Mouse (Mus musculus): ENCODE data around the gene Foxo3. TPM values are rescaled to one million over a fixed set of nuclear protein-coding genes. Genes with fewer than 3 reads are reported as not detected.

Foxo3 gene
- polyA plus RNA-seq, 1 experiment from 2014 or later: 7.1 TPM

GRCm38 (mm10) chr10:42306422-42306821 is 29.9 kb upstream of the Foxo3 start:
- no peak overlapping the region for H3K4me3 ChIP-seq (ENCODE audit: control insufficient read depth in 1 of 2, insufficient read depth in 1 of 2, low read depth in 1 of 2, low read length in 2 of 2)
- H3K27ac ChIP-seq (replicated peaks in 1 of 2; ENCODE audit: control insufficient read depth in 1 of 2, insufficient read depth in 1 of 2, low read depth in 2 of 2, low read length in 2 of 2): no peak overlapping the region
- no peak overlapping the region for H3K4me2 ChIP-seq (ENCODE audit: low read length)
- H3K9me3 ChIP-seq (ENCODE audit: control insufficient read depth, low read length): no peaks in the 10 kb centered on the region
- peaks cover 0 to 3% of the 10 kb centered on the region in 2 experiments; a peak in 1 of 4 replicates for H3K4me1 ChIP-seq (ENCODE audit: control insufficient read depth in 2 of 2, insufficient read depth in 2 of 2, low read length in 2 of 2)
- no peaks in the 10 kb centered on the region for H3K27me3 ChIP-seq (ENCODE audit: control insufficient read depth, insufficient read depth, low read length)
- H3K9ac ChIP-seq (ENCODE audit: low read length): no peak overlapping the region
- no peak for ATAC-seq (ENCODE audit: insufficient number of reproducible peaks, insufficient read depth, low FRiP score, low read depth)
- H3K36me3 ChIP-seq (ENCODE audit: control insufficient read depth, insufficient read depth, low read length): no peaks in the 10 kb centered on the region
- WGBS: 83% methylated on average over 8 of the region's 8 CpGs

GRCm38 (mm10) chr10:42300805-42301204 is 24.2 kb upstream of the Foxo3 start:
- H3K27me3 ChIP-seq (ENCODE audit: control insufficient read depth, insufficient read depth, low read length): no peaks in the 10 kb centered on the region
- 43% methylated on average over 4 of the region's 4 CpGs for WGBS
- no peak overlapping the region for H3K4me2 ChIP-seq (ENCODE audit: low read length)
- H3K4me3 ChIP-seq (ENCODE audit: control insufficient read depth in 1 of 2, insufficient read depth in 1 of 2, low read depth in 1 of 2, low read length in 2 of 2): no peak overlapping the region
- no peaks in the 10 kb centered on the region for H3K36me3 ChIP-seq (ENCODE audit: control insufficient read depth, insufficient read depth, low read length)
- no peak for ATAC-seq (ENCODE audit: insufficient number of reproducible peaks, insufficient read depth, low FRiP score, low read depth)
- no peaks in the 10 kb centered on the region for H3K4me1 ChIP-seq (ENCODE audit: control insufficient read depth in 2 of 2, insufficient read depth in 2 of 2, low read length in 2 of 2)
- no peak overlapping the region for H3K9ac ChIP-seq (ENCODE audit: low read length)
- H3K27ac ChIP-seq (replicated peaks in 1 of 2; ENCODE audit: control insufficient read depth in 1 of 2, insufficient read depth in 1 of 2, low read depth in 2 of 2, low read length in 2 of 2): no peak overlapping the region
- no peaks in the 10 kb centered on the region for H3K9me3 ChIP-seq (ENCODE audit: control insufficient read depth, low read length)

- Histone ChIP-seq H3K27me3 (ENCODE audit: control insufficient read depth, insufficient read depth, low read length) (no peaks in the 10 kb centered on the region), H3K9me3 (ENCODE audit: control insufficient read depth, low read length) (no peaks in the 10 kb centered on the region), H3K4me1 (ENCODE audit: control insufficient read depth in 2 of 2, insufficient read depth in 2 of 2, low read length in 2 of 2) (no peaks in the 10 kb centered on the region), H3K9ac (ENCODE audit: low read length) (no peak overlapping the region), H3K4me3 (ENCODE audit: control insufficient read depth in 1 of 2, insufficient read depth in 1 of 2, low read depth in 1 of 2, low read length in 2 of 2) (no peak overlapping the region), H3K27ac (replicated peaks in 1 of 2; ENCODE audit: control insufficient read depth in 1 of 2, insufficient read depth in 1 of 2, low read depth in 2 of 2, low read length in 2 of 2) (no peak overlapping the region), H3K4me2 (ENCODE audit: low read length) (no peak overlapping the region), H3K36me3 (ENCODE audit: control insufficient read depth, insufficient read depth, low read length) (no peaks in the 10 kb centered on the region)
- ATAC-seq (ENCODE audit: insufficient number of reproducible peaks, insufficient read depth, low FRiP score, low read depth): no peak
- WGBS: 58% methylated on average over 7 of the region's 7 CpGs
Observed at GRCm38 (mm10) chr10:42299967-42300366, 23.4 kb upstream of the Foxo3 start.

- Histone ChIP-seq H3K27me3 (ENCODE audit: control insufficient read depth, insufficient read depth, low read length) (no peaks in the 10 kb centered on the region), H3K9ac (ENCODE audit: low read length) (no peak overlapping the region), H3K4me3 (ENCODE audit: control insufficient read depth in 1 of 2, insufficient read depth in 1 of 2, low read depth in 1 of 2, low read length in 2 of 2) (no peak overlapping the region), H3K27ac (replicated peaks in 1 of 2; ENCODE audit: control insufficient read depth in 1 of 2, insufficient read depth in 1 of 2, low read depth in 2 of 2, low read length in 2 of 2) (no peak overlapping the region), H3K4me2 (ENCODE audit: low read length) (no peak overlapping the region), H3K9me3 (ENCODE audit: control insufficient read depth, low read length) (no peaks in the 10 kb centered on the region), H3K4me1 (ENCODE audit: control insufficient read depth in 2 of 2, insufficient read depth in 2 of 2, low read length in 2 of 2) (no peaks in the 10 kb centered on the region), H3K36me3 (ENCODE audit: control insufficient read depth, insufficient read depth, low read length) (no peaks in the 10 kb centered on the region)
- WGBS: 81% methylated on average over 6 of the region's 6 CpGs
- no peak for ATAC-seq (ENCODE audit: insufficient number of reproducible peaks, insufficient read depth, low FRiP score, low read depth)
Observed at GRCm38 (mm10) chr10:42299426-42299825, 22.9 kb upstream of the Foxo3 start.

- H3K9ac ChIP-seq (ENCODE audit: low read length): no peak overlapping the region
- H3K4me3 ChIP-seq (ENCODE audit: control insufficient read depth in 1 of 2, insufficient read depth in 1 of 2, low read depth in 1 of 2, low read length in 2 of 2): no peak overlapping the region
- 91% methylated on average over 1 of the region's 1 CpGs for WGBS
- no peaks in the 10 kb centered on the region; a peak in 1 of 4 replicates for H3K4me1 ChIP-seq (ENCODE audit: control insufficient read depth in 2 of 2, insufficient read depth in 2 of 2, low read length in 2 of 2)
- no peak for ATAC-seq (ENCODE audit: insufficient number of reproducible peaks, insufficient read depth, low FRiP score, low read depth)
- no peaks in the 10 kb centered on the region for H3K9me3 ChIP-seq (ENCODE audit: control insufficient read depth, low read length)
- no peak overlapping the region for H3K27ac ChIP-seq (replicated peaks in 1 of 2; ENCODE audit: control insufficient read depth in 1 of 2, insufficient read depth in 1 of 2, low read depth in 2 of 2, low read length in 2 of 2)
- H3K27me3 ChIP-seq (ENCODE audit: control insufficient read depth, insufficient read depth, low read length): no peaks in the 10 kb centered on the region
- H3K36me3 ChIP-seq (ENCODE audit: control insufficient read depth, insufficient read depth, low read length): no peaks in the 10 kb centered on the region
- H3K4me2 ChIP-seq (ENCODE audit: low read length): no peak overlapping the region
Observed at GRCm38 (mm10) chr10:42297954-42298353, 21.4 kb upstream of the Foxo3 start.

- Histone ChIP-seq H3K4me3 (ENCODE audit: control insufficient read depth in 1 of 2, insufficient read depth in 1 of 2, low read depth in 1 of 2, low read length in 2 of 2) (no peak overlapping the region), H3K4me1 (ENCODE audit: control insufficient read depth in 2 of 2, insufficient read depth in 2 of 2, low read length in 2 of 2) (no peaks in the 10 kb centered on the region; a peak in 1 of 4 replicates), H3K27ac (replicated peaks in 1 of 2; ENCODE audit: control insufficient read depth in 1 of 2, insufficient read depth in 1 of 2, low read depth in 2 of 2, low read length in 2 of 2) (no peak overlapping the region), H3K36me3 (ENCODE audit: control insufficient read depth, insufficient read depth, low read length) (no peaks in the 10 kb centered on the region), H3K9me3 (ENCODE audit: control insufficient read depth, low read length) (no peaks in the 10 kb centered on the region), H3K27me3 (ENCODE audit: control insufficient read depth, insufficient read depth, low read length) (no peaks in the 10 kb centered on the region), H3K9ac (ENCODE audit: low read length) (no peak overlapping the region), H3K4me2 (ENCODE audit: low read length) (no peak overlapping the region)
- ATAC-seq (ENCODE audit: insufficient number of reproducible peaks, insufficient read depth, low FRiP score, low read depth): no peak
- WGBS: 84% methylated on average over 2 of the region's 2 CpGs
Observed at GRCm38 (mm10) chr10:42297109-42297508, 20.6 kb upstream of the Foxo3 start.

- 50% methylated on average over 4 of the region's 4 CpGs for WGBS
- ATAC-seq (ENCODE audit: insufficient number of reproducible peaks, insufficient read depth, low FRiP score, low read depth): no peak
- no peak overlapping the region for H3K4me3 ChIP-seq (ENCODE audit: control insufficient read depth in 1 of 2, insufficient read depth in 1 of 2, low read depth in 1 of 2, low read length in 2 of 2)
- no peaks in the 10 kb centered on the region for H3K27me3 ChIP-seq (ENCODE audit: control insufficient read depth, insufficient read depth, low read length)
- no peaks in the 10 kb centered on the region for H3K9me3 ChIP-seq (ENCODE audit: control insufficient read depth, low read length)
- no peaks in the 10 kb centered on the region for H3K36me3 ChIP-seq (ENCODE audit: control insufficient read depth, insufficient read depth, low read length)
- H3K27ac ChIP-seq (replicated peaks in 1 of 2; ENCODE audit: control insufficient read depth in 1 of 2, insufficient read depth in 1 of 2, low read depth in 2 of 2, low read length in 2 of 2): no peak overlapping the region
- H3K4me1 ChIP-seq (ENCODE audit: control insufficient read depth in 2 of 2, insufficient read depth in 2 of 2, low read length in 2 of 2): no peaks in the 10 kb centered on the region; a peak in 1 of 4 replicates
- H3K9ac ChIP-seq (ENCODE audit: low read length): no peak overlapping the region
- H3K4me2 ChIP-seq (ENCODE audit: low read length): no peak overlapping the region
Observed at GRCm38 (mm10) chr10:42296559-42296958, 20.0 kb upstream of the Foxo3 start.

- H3K27me3 ChIP-seq (ENCODE audit: control insufficient read depth, insufficient read depth, low read length): no peaks in the 10 kb centered on the region
- WGBS: 4% methylated on average over 1 of the region's 1 CpGs
- no peak overlapping the region for H3K9ac ChIP-seq (ENCODE audit: low read length)
- H3K4me2 ChIP-seq (ENCODE audit: low read length): no peak overlapping the region
- no peak overlapping the region for H3K4me3 ChIP-seq (ENCODE audit: control insufficient read depth in 1 of 2, insufficient read depth in 1 of 2, low read depth in 1 of 2, low read length in 2 of 2)
- ATAC-seq (ENCODE audit: insufficient number of reproducible peaks, insufficient read depth, low FRiP score, low read depth): no peak
- no peaks in the 10 kb centered on the region for H3K9me3 ChIP-seq (ENCODE audit: control insufficient read depth, low read length)
- no peaks in the 10 kb centered on the region for H3K36me3 ChIP-seq (ENCODE audit: control insufficient read depth, insufficient read depth, low read length)
- no peaks in the 10 kb centered on the region; a peak in 1 of 4 replicates for H3K4me1 ChIP-seq (ENCODE audit: control insufficient read depth in 2 of 2, insufficient read depth in 2 of 2, low read length in 2 of 2)
- H3K27ac ChIP-seq (replicated peaks in 1 of 2; ENCODE audit: control insufficient read depth in 1 of 2, insufficient read depth in 1 of 2, low read depth in 2 of 2, low read length in 2 of 2): no peak overlapping the region
Observed at GRCm38 (mm10) chr10:42295028-42295427, 18.5 kb upstream of the Foxo3 start.

All from heart, embryonic 14.5 days (tissue).